Mouse (Mus musculus) neural tube, embryonic 12.5 days (tissue): Measurements from ENCODE around the gene Olfr827. TPM values are rescaled to one million over a fixed set of nuclear protein-coding genes. Genes with fewer than 3 reads are reported as not detected.

Experiments used
- ATAC-seq: fragments of 200-750 bp; cut with Nextera tagmentation; 2 replicates; pipeline ENCODE4 v1.8.0; 2017; ENCODE audit warnings: low read depth, mild to moderate bottlenecking, moderate TSS enrichment, moderate library complexity; ENCODE audit not compliant: low FRiP score
- H3K27ac ChIP-seq: fragments of 300-500 bp; sonication (generic); 2 replicates; pipeline ENCODE4 v1.5.1; 2016
- H3K27me3 ChIP-seq: fragments of 300-500 bp; sonication (generic); replicated peaks from 2 replicates; pipeline ENCODE4 v1.6.1; 2016; ENCODE audit warnings: mild to moderate bottlenecking
- H3K36me3 ChIP-seq: fragments of 300-500 bp; sonication (generic); 2 replicates; pipeline ENCODE4 v1.6.1; 2016; ENCODE audit warnings: mild to moderate bottlenecking
- H3K4me1 ChIP-seq: fragments of 300-500 bp; sonication (generic); 2 replicates; pipeline ENCODE4 v1.6.1; 2016
- H3K4me2 ChIP-seq: fragments of 300-500 bp; sonication (generic); replicated peaks from 2 replicates; pipeline ENCODE4 v1.6.1; 2016; ENCODE audit warnings: mild to moderate bottlenecking
- H3K4me3 ChIP-seq: fragments of 300-500 bp; sonication (generic); 2 replicates; pipeline ENCODE4 v1.5.1; 2016
- H3K9ac ChIP-seq: fragments of 300-500 bp; sonication (generic); 2 replicates; pipeline ENCODE4 v1.6.1; 2016; ENCODE audit warnings: mild to moderate bottlenecking
- H3K9me3 ChIP-seq: fragments of 300-500 bp; sonication (generic); 2 replicates; pipeline ENCODE4 v1.6.1; 2016; ENCODE audit warnings: mild to moderate bottlenecking
- WGBS: fragments of 180-500 bp; shearing (Covaris S2); methylation state at CpG from one replicate; pipeline ENCODE4 v1.1.7; 2016; 5-methylcytosine and 5-hydroxymethylcytosine counted together
- polyA plus RNA-seq: library from polyadenylated mRNA; unstranded; fragments of >200 nt; fragmentation: Nextera tagmentation; extraction: Ambion mirVana; gene quantifications from 2 replicates; pipeline ENCODE4 v1.2.1, GENCODE M21; 2016

Olfr827 gene
- not detected in 2 replicates for polyA plus RNA-seq

DNA sequence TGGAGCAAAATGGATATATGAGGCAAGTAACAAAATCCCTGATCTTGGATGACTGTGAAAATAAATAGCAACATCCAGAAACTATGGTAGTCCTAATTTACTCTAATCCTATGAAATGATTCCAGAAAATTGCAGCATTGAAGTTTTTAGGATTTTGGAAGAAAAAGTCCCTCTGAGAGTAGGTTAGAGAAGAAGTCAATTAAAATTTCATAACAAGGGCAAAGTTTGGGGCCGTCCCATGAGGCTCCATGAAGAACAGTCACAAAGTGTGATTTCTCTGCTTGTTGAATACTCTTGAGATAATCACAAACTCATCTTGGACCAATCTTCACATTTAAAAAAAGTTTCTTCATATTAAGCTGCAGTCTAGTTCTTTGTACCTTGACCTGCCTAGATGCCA lies at the start of gene Olfr827:
Gene Olfr827 (minus strand): TSS at position 101 of the 400 bp plus-strand sequence.
- no peaks in the 10 kb centered on the region for H3K27me3 ChIP-seq

DNA sequence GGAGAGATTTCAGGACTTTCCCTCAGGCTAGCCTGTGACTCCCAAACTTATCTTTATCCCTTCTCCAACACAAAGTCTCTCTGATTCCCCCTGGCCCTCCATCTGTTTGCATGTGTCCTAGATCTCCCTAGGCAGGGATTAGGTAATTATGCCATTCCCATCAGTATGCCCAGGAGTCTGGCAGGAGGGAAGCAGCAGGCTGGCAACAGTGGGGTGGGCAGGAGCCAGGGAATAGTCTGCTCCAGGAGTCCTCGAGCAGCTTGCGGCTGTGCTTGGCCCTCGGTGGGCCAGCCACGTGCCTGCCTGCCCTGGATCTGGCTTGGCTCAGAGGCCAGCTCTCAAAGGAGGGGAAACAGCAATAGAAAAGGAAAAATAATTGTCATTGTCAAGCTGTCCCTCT lies 49.0 kb upstream of the Olfr827 start:
- Histone ChIP-seq H3K4me2 (no peak overlapping the region), H3K4me1 (no peaks in the 10 kb centered on the region), H3K4me3 (no peak overlapping the region), H3K36me3 (no peaks in the 10 kb centered on the region), H3K9me3 (no peaks in the 10 kb centered on the region), H3K9ac (no peak overlapping the region), H3K27ac (no peak overlapping the region), H3K27me3 (no peaks in the 10 kb centered on the region)
- 50% methylated on average over 4 of the region's 4 CpGs for WGBS
- ATAC-seq = 0 out of 2 replicates have a peak, but pooled peaks have one; percentile 23

More for the DNA sequence above, at the start of gene Olfr827:
- H3K4me2 ChIP-seq = no peak within 1 kb of the TSS
- no peaks in the 10 kb centered on the region for H3K9me3 ChIP-seq
- no peak within 1 kb of the TSS for H3K4me3 ChIP-seq
- H3K4me1 ChIP-seq = no peaks in the 10 kb centered on the region
- no peaks in the 10 kb centered on the region for H3K36me3 ChIP-seq
- no peak for ATAC-seq
- no peak within 1 kb of the TSS for H3K27ac ChIP-seq
- H3K9ac ChIP-seq = no peak within 1 kb of the TSS
- WGBS = 86% methylated on average over 1 of the region's 1 CpGs

DNA sequence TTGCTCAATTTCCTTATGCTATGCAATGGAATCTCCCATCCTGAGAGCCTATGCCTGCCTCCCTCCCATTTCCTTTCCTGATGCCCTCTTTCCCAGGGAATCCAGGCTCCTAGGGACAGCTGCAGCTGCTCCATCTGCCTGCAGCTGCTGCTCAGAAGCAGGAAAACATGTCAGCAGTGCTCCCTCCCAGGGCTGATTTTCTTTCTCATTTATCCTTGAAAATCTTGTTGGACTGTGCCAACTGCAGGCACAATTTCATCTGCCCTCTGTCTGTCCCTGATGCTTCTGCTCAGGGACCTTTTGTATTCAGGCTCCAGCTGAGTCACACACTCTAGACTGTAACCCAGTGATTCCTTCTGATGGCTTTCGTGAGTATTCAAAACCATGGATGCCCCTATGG lies 45.3 kb upstream of the Olfr827 start:
- H3K27ac ChIP-seq = no peak overlapping the region; the same call in 1 of the 2 replicates
- H3K36me3 ChIP-seq = no peaks in the 10 kb centered on the region
- H3K9ac ChIP-seq = no peak overlapping the region
- ATAC-seq = peak; percentile 63; the same call in 1 of the 2 replicates
- no peaks in the 10 kb centered on the region for H3K9me3 ChIP-seq
- H3K4me1 ChIP-seq = no peaks in the 10 kb centered on the region
- no peak overlapping the region for H3K4me2 ChIP-seq
- no peaks in the 10 kb centered on the region for H3K27me3 ChIP-seq
- WGBS = 62% methylated on average over 1 of the region's 1 CpGs
- no peak overlapping the region for H3K4me3 ChIP-seq

DNA sequence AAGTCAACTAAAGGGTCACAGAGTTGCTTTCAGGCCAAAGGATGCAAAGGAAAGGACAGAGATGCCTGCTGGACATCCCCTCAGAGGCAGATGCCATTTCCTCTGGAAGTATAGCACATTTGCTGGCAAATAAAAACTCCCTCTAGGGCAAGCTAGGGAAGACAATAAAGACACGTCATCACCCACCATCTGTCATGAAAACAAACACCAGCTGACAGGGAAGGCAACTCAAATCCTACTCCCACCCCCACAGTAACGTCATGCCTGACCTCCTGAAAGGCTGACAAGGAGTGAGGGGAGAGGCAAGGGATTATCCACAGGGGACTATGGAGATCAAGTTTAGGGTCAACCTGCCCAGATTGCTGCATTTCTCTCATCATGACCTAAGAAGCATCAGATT lies 30.1 kb upstream of the Olfr827 start:
- H3K9ac ChIP-seq = no peak overlapping the region
- no peaks in the 10 kb centered on the region for H3K36me3 ChIP-seq
- H3K27ac ChIP-seq = no peak overlapping the region
- H3K9me3 ChIP-seq = no peaks in the 10 kb centered on the region
- H3K4me3 ChIP-seq = no peak overlapping the region
- H3K4me1 ChIP-seq = peaks cover 5% of the 10 kb centered on the region; the same call in 1 of the 2 replicates
- H3K27me3 ChIP-seq = no peaks in the 10 kb centered on the region
- WGBS = 0% methylated on average over 2 of the region's 2 CpGs
- peak; percentile 76; the same call in 1 of the 2 replicates for ATAC-seq
- H3K4me2 ChIP-seq = no peak overlapping the region

DNA sequence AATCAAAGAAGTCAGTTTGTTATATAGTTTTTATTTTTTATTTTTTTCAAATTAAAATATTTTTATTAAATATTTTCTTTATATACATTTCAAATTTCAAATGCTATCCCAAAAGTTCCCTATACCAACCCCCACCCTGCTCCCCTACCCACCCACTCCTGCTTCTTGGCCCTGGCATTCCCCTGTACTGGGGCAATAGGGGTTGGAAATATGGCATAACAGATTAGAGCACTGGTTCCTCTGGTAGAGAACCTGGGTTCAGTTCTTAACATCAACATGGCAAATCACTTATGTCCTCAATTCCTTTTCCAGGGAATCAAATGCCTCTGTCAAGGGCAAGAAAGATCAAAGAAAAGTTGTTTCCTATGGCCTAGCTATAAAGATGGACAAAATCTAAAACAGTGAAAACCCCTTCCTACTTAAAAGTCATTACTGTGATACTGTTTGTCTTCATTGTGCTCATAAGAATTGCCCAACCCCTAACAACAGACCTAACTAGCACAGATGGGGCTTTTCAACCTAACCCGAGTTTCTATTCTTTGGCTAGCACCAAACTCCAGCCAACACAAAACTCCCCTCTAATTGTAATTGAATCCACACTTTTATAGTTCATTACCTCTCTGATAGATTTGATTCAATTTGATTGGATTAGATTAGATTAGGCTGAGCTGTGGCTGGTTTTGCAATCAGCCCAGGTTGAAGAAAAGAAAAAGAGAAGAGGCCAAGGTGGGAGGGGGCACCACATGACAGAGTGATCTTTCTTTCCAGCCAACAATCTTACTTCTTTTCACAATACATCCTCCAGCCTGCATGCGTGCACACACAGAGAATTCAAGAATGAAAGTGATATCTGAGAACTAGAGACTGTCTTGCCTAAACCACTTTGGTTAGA lies 24.4 kb upstream of the Olfr827 start:
- no peak for ATAC-seq
- no peak overlapping the region for H3K27ac ChIP-seq

DNA sequence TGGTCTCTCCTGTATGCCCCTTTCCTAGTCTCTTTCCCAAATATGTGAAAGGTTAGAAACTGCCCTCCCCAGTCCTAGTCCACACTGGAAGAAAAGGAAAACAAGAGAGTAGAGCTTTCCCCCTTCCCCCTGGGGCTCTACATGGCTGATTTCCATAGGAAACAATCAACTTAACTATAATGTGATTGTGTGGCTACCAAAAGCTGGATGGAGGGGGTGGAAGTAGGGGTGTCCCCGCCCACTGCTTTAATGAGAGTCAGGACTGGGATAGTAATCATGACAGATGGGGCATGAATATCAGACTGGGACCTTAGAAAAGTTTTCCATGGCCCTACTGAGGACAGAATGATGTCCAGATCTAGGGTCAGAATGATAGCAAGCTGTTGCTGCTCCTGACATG lies 20.4 kb upstream of the Olfr827 start:
- Histone ChIP-seq H3K4me1 (no peaks in the 10 kb centered on the region), H3K27me3 (no peaks in the 10 kb centered on the region), H3K9me3 (no peaks in the 10 kb centered on the region), H3K36me3 (no peaks in the 10 kb centered on the region), H3K9ac (no peak overlapping the region), H3K27ac (no peak overlapping the region), H3K4me3 (no peak overlapping the region), H3K4me2 (no peak overlapping the region)
- WGBS = 39% methylated on average over 1 of the region's 1 CpGs
- ATAC-seq = no peak

More for the DNA sequence above, 24.4 kb upstream of the Olfr827 start:
- no peaks in the 10 kb centered on the region for H3K36me3 ChIP-seq
- H3K4me1 ChIP-seq = no peaks in the 10 kb centered on the region
- no peak overlapping the region for H3K4me2 ChIP-seq
- WGBS = 61% methylated on average over 2 of the region's 2 CpGs
- H3K27me3 ChIP-seq = no peaks in the 10 kb centered on the region
- H3K9ac ChIP-seq = no peak overlapping the region
- H3K4me3 ChIP-seq = no peak overlapping the region
- H3K9me3 ChIP-seq = no peaks in the 10 kb centered on the region

DNA sequence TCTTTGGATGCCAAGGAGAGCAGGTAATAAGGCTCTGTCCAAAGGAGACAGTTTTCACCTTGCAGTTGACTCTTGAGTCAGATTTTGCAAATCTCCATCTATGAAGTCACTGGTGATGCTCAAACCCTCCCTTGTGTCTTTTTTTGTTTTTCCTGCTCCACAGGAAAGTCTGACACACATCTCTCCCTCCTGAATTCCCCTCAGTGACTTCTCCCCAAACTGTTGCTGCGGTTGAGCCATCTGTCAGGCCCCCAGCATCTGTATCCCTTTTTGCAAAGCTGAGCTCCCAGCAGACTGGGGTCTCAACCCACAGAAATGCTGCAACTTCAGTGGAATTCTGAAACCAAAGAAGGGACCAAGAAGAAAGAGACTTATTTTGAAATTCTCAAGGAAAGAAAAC lies 17.9 kb upstream of the Olfr827 start:
- no peak for ATAC-seq
- H3K27me3 ChIP-seq = no peaks in the 10 kb centered on the region
- H3K36me3 ChIP-seq = no peaks in the 10 kb centered on the region
- 61% methylated on average over 1 of the region's 1 CpGs for WGBS
- no peak overlapping the region for H3K4me3 ChIP-seq
- no peak overlapping the region for H3K4me2 ChIP-seq
- H3K4me1 ChIP-seq = no peaks in the 10 kb centered on the region
- H3K27ac ChIP-seq = no peak overlapping the region
- H3K9me3 ChIP-seq = no peaks in the 10 kb centered on the region
- no peak overlapping the region for H3K9ac ChIP-seq

DNA sequence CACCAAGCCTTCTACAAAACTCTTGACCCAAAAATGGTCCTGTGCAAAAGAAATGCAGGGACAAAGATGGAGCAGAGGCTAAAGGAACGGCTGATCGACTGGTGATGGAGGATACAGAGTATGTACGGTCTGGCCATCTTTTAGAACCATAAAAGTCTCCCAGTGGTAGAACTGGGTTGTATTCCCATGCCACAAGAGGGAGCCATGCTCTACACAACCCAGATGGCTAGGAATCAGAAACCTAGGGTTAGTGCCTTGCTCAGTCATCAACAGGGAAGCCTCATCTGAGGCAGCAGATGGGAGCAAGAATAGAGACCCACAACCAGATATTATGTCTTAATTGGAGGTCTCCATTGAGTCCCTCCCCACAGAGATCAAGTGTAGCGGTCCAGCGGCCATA lies 15.4 kb upstream of the Olfr827 start:
- ATAC-seq = no peak
- Histone ChIP-seq H3K27ac (no peak overlapping the region), H3K36me3 (no peaks in the 10 kb centered on the region), H3K27me3 (no peaks in the 10 kb centered on the region), H3K9ac (no peak overlapping the region), H3K4me2 (no peak overlapping the region), H3K9me3 (no peaks in the 10 kb centered on the region), H3K4me3 (no peak overlapping the region), H3K4me1 (no peaks in the 10 kb centered on the region)
- WGBS = 87% methylated on average over 5 of the region's 5 CpGs

DNA sequence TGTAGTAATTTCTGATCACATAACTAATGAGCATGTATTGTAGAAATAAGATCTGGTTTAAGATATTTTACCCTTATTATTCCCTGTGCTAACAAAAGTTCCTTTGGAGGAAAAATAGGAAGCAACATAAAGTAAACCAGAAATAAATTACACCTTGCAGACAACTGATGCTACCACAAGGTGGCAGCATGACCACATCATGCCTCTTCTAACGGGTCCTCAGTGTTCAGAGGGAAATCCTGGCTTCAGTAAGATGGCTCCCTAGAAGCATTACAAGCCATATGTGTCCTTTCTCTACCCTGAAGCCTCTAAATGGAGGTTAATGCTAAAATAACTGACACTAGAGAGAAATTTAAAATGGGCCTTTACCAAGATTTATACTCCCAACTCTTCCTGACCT lies 14.0 kb upstream of the Olfr827 start:
- Histone ChIP-seq H3K36me3 (no peaks in the 10 kb centered on the region), H3K9me3 (no peaks in the 10 kb centered on the region)
- 0% methylated on average over 1 of the region's 1 CpGs for WGBS

DNA sequence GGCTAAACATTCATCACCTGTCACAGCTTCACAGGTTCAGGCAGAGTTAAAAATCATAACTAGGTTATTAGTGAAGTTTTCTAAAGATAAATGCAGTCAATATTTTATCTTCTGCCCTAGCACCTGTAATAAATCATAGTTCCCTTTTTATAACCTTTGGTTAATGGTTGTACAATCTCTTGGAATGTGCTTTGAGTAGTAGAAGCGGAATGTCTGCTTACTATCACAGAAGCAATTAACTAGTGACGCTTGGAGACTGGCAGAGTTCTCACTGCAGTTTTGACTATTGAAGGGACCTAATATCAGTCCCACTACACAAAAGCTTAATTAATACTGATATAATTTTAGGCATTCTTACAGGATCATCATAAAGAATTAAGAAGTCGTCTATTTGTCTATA lies 10.8 kb upstream of the Olfr827 start:
- H3K9ac ChIP-seq = no peak overlapping the region
- no peak overlapping the region for H3K4me3 ChIP-seq
- ATAC-seq = no peak
- no peak overlapping the region for H3K27ac ChIP-seq
- H3K27me3 ChIP-seq = no peaks in the 10 kb centered on the region
- WGBS = 81% methylated on average over 3 of the region's 3 CpGs
- no peaks in the 10 kb centered on the region for H3K9me3 ChIP-seq
- H3K4me2 ChIP-seq = no peak overlapping the region
- H3K36me3 ChIP-seq = no peaks in the 10 kb centered on the region
- H3K4me1 ChIP-seq = no peaks in the 10 kb centered on the region

More for the DNA sequence above, 14.0 kb upstream of the Olfr827 start:
- Histone ChIP-seq H3K4me3 (no peak overlapping the region), H3K9ac (no peak overlapping the region), H3K4me2 (no peak overlapping the region), H3K27me3 (no peaks in the 10 kb centered on the region), H3K4me1 (no peaks in the 10 kb centered on the region), H3K27ac (no peak overlapping the region)
- ATAC-seq = peak; percentile 90

DNA sequence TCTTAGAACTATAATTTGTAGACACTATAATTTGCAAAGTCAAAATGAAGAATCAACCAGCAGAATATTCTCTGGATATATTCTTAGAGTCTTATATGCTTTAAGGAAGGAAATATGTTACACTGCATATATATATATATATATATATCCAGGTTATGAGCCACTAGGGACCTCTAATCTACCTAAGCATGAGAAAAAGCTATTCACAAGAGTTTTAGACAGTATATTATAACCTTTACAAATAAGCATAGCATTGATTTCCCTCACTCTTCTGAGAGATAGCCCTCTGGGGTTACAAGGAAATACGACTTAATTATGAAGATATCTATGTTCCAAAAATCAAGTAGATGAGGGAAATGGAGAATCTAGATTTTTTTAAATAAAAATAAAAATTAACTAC lies 30.1 kb downstream of the Olfr827 start, which contains the start of gene Olfr826:
Gene Olfr826 (minus strand): TSS at position 101 of the 400 bp plus-strand sequence.
- Histone ChIP-seq H3K4me1 (no peaks in the 10 kb centered on the region), H3K9ac (no peak within 1 kb of the TSS), H3K27ac (no peak within 1 kb of the TSS), H3K4me3 (no peak within 1 kb of the TSS), H3K9me3 (no peaks in the 10 kb centered on the region), H3K4me2 (no peak within 1 kb of the TSS), H3K27me3 (no peaks in the 10 kb centered on the region), H3K36me3 (no peaks in the 10 kb centered on the region)
- ATAC-seq = no peak
- WGBS = 89% methylated on average over 1 of the region's 1 CpGs

DNA sequence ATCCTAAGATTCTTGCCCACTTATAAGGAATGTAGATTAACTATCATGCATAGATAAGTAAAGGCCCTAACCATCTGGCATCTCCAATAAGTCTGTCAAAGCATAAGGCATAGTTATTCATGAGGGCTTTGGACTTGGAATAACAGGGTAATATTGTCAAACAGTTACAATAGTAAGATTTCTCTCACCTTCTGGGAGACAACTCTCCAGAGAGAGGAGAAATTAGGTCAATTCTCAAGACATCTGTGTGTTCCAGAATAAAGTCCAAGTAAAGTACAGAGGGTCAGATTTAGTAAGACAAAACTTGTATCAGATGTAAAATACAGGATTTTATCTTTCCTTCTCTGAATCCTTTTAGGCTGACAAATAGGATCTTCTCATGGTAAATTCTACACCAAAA lies 47.5 kb downstream of the Olfr827 start, which contains the start of gene Olfr825:
Gene Olfr825 (minus strand): TSS at position 101 of the 400 bp plus-strand sequence.
- no peak for ATAC-seq
- Histone ChIP-seq H3K4me3 (no peak within 1 kb of the TSS), H3K27ac (no peak within 1 kb of the TSS), H3K36me3 (no peaks in the 10 kb centered on the region), H3K9me3 (no peaks in the 10 kb centered on the region), H3K4me2 (no peak within 1 kb of the TSS), H3K9ac (no peak within 1 kb of the TSS), H3K4me1 (no peaks in the 10 kb centered on the region), H3K27me3 (no peaks in the 10 kb centered on the region)

DNA sequence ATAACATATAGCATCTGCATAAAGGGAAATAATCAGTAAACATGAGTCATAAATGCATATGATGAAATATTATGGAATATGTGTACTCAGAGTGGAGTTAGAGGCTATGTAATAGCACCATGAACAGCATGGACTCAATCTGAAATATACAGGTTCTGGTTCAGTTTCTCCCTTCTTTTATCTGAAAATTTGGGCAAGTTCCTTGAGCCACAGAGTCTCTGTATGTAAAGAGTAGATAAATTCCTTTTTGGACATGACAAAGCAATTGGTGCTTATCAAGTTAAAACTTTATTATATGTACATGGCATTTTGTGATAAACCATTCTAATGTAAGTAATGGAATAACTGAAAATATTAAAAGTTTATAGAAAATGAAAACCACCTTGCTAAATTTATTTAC lies 49.0 kb downstream of the Olfr827 start:
- H3K9me3 ChIP-seq = no peaks in the 10 kb centered on the region
- H3K36me3 ChIP-seq = no peaks in the 10 kb centered on the region
- no peak for ATAC-seq
- H3K4me1 ChIP-seq = no peaks in the 10 kb centered on the region
- H3K4me2 ChIP-seq = no peak overlapping the region
- H3K27ac ChIP-seq = no peak overlapping the region
- H3K27me3 ChIP-seq = no peaks in the 10 kb centered on the region
- H3K4me3 ChIP-seq = no peak overlapping the region
- no peak overlapping the region for H3K9ac ChIP-seq
